Mouse (Mus musculus) gastrocnemius, adult 18-20 months (tissue): ENCODE results near the gene Pilra. TPM values are rescaled to one million over a fixed set of nuclear protein-coding genes. Genes with fewer than 3 reads are reported as not detected.

Experiments
- DNase-seq: peaks from one replicate; pipeline ENCODE4 v3.0.0; 2021; ENCODE audit warnings: low spot score
- total RNA-seq, 2 experiments: library from RNA; stranded (reverse); gene quantifications; 2 replicates each; pipeline ENCODE4 v1.2.3; 2021

Gene Pilra
- total RNA-seq, 2 experiments from 2014 or later, result 0.16 to 0.28 TPM

GRCm38 (mm10) chr5:137779053-137779933 lies 56.8 kb downstream of the Pilra start:
- DNase-seq, result no peak

DNA sequence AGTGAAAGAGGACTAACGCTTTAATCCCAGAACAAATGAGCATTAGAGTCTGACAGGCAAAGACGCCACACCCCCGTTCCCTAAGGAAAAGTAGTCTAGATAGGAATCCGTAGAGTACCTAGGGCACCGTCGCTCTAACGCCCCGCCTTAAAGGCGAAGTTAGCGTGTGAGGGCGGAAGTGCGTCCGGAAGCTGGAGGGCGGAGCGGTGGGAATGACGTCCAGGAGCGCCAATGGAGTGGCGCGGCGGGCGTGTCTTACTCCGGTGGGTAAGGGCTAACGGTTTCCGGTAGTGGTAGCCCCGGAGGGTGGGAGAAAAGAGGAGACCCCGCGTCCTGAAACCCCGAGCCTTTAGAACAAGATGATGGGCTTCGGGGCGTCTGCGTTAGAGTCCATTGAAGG lies 57.4 kb downstream of the Pilra start, which contains the start of gene Ppp1r35:
TSS of gene Ppp1r35 (plus strand) at position 215 of the 400 bp plus-strand sequence.
- DNase-seq, result peak; percentile 97

GRCm38 (mm10) chr5:137777267-137777845 lies 58.7 kb downstream of the Pilra start:
- DNase-seq, result no peak

GRCm38 (mm10) chr5:137776408-137776918 lies 59.6 kb downstream of the Pilra start:
- DNase-seq, result no peak

- DNase-seq, result no peak
These were observed 60.3 kb downstream of the Pilra start for GRCm38 (mm10) chr5:137775587-137776290.

GRCm38 (mm10) chr5:137772755-137773154 lies 63.3 kb downstream of the Pilra start:
- no peak for DNase-seq

Other genes starting within 250 kb of the Pilra start
- gene Mospd3, start 235.2 kb downstream of the Pilra start, total RNA-seq, result 1 to 10 TPM; 8.8 to 8.9 TPM
- gene Pcolce, start 222.5 kb downstream of the Pilra start, total RNA-seq, result 10 to 100 TPM; 31.2 to 44.1 TPM
- gene Fbxo24, start 207.3 kb downstream of the Pilra start, total RNA-seq, result under 1 TPM in 1 of 2 experiments, not detected in 1; 0.21 TPM
- gene Lrch4, start 207.2 kb downstream of the Pilra start, total RNA-seq, result 10 to 100 TPM; 15.0 to 18.0 TPM
- 1 to 10 TPM; 1.0 to 2.2 TPM for gene Gm20605, start 207.1 kb downstream of the Pilra start, total RNA-seq
- gene Sap25, start 194.9 kb downstream of the Pilra start, total RNA-seq, result 1 to 10 TPM; 2.6 to 3.0 TPM
- gene Irs3, start 190.6 kb downstream of the Pilra start, total RNA-seq, result under 1 TPM; 0.59 to 0.90 TPM
- 1 to 10 TPM; 5.9 to 7.5 TPM for gene Agfg2, start 151.6 kb downstream of the Pilra start, total RNA-seq
- under 1 TPM; 0.21 to 0.28 TPM for gene Nyap1, start 94.7 kb downstream of the Pilra start, total RNA-seq
- 10 to 100 TPM; 53.0 to 68.0 TPM for gene Tsc22d4, start 90.6 kb downstream of the Pilra start, total RNA-seq
- 1 to 10 TPM; 6.2 to 7.7 TPM for gene Ppp1r35, start 57.4 kb downstream of the Pilra start, total RNA-seq
- 10 to 100 TPM; 24.1 to 26.1 TPM for gene Mepce, start 48.6 kb downstream of the Pilra start, total RNA-seq
- gene Zcwpw1, start 48.5 kb downstream of the Pilra start, total RNA-seq, result under 1 TPM; 0.14 to 0.26 TPM
- gene Pilrb1, start 21.8 kb upstream of the Pilra start, total RNA-seq, result under 1 TPM in 1 of 2 experiments, not detected in 1; 0.17 TPM
- gene Pilrb2, start 35.5 kb upstream of the Pilra start, total RNA-seq, result not detected
- under 1 TPM in 1 of 2 experiments, not detected in 1; 0.14 TPM for gene Cyp3a13, start 85.3 kb upstream of the Pilra start, total RNA-seq
- under 1 TPM; 0.38 to 0.59 TPM for gene Gjc3, start 126.8 kb upstream of the Pilra start, total RNA-seq
- under 1 TPM in 1 of 2 experiments, not detected in 1; 0.52 TPM for gene Azgp1, start 145.2 kb upstream of the Pilra start, total RNA-seq
- not detected for gene Smok3a, start 185.0 kb upstream of the Pilra start, total RNA-seq
- not detected for gene Smok3b, start 185.1 kb upstream of the Pilra start, total RNA-seq
- gene Smok3c, start 216.9 kb upstream of the Pilra start, total RNA-seq, result not detected
- gene Zkscan1, start 248.8 kb upstream of the Pilra start, total RNA-seq, result 10 to 100 TPM; 11.2 to 11.8 TPM